9 mouse cellular contexts compared by ENCODE assay signal in the genomic region with DNA sequence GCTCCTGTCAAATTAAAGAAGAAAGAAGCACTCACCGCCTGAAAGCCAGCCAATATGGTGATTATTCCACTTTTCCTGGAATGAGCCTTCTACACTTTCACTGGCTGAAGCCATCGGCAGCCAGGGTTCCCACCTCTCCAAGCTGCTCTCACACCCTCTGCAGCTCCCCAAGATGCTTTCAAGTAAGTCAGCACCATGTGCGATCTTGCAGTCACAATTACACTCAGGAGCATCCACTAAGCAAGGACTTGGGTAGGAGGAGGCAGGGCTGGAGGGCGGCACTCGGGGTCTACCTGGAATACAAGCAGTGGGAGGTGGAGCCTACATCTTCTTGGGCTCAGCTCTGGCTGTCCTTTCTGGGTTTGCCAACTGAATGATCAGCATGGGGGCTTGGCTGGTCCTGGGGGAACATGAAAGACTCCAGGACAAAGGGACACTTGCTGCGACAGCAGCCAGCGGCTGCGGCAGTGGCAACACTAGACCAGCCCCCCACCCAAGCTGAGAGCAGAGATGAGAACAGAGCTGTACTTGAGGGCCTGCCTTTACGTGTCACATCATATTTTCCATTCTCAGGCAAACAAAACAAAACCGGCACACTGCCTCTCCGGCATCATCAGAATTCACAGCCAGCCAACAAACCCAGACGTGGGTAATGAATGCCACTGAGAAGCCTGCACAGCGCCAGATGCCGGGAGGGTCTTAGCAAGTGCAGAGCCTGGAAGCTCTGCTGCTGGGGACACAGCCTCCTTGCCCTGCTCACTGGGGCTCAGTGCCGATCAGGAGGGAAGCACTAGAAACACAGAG.
A peak's percentile ranks its signal among the peaks of the same experiment; 100 is the strongest.
DNase-seq lines count a peak whose midpoint lies in the region; ATAC-seq lines count a peak whose summit lies in the region.
"Had no signal": no experiment of that assay in that cellular context is flagged by ENCODE, and none has a peak within 500 bp of the region (broad histone marks: within the 10 kb centered on the region; RNA-seq: fewer than 3 reads in every experiment).

No protein-coding gene starts in this region.

- peak overlapping the region; percentile 71 for H3K9ac ChIP-seq in heart, embryonic 14.5 days (ENCODE audit: low read length)
- H3K9ac ChIP-seq in hindbrain, embryonic 11.5 days (ENCODE audit: low read depth, low read length): peak overlapping the region; percentile 35
- H3K9ac ChIP-seq in neural tube, embryonic 13.5 days: peak overlapping the region; percentile 65

- H3K4me3 ChIP-seq in heart, embryonic 14.5 days (ENCODE audit: control insufficient read depth in 1 of 2, insufficient read depth in 1 of 2, low read depth in 1 of 2, low read length in 2 of 2): peak overlapping the region; percentile 11 to 18; a peak in 3 of 4 replicates
- H3K4me3 ChIP-seq in hindbrain, embryonic 11.5 days (ENCODE audit: low read depth, low read length): no peak overlapping the region; the same call in 1 of the 2 replicates
- H3K4me3 ChIP-seq in neural tube, embryonic 13.5 days: peak overlapping the region; percentile 28

- H3K4me2 ChIP-seq in heart, embryonic 14.5 days (ENCODE audit: low read length): peak overlapping the region; percentile 57
- peak overlapping the region; percentile 30 for H3K4me2 ChIP-seq in hindbrain, embryonic 11.5 days (replicated peaks; ENCODE audit: low read depth, low read length)
- peak overlapping the region; percentile 56 for H3K4me2 ChIP-seq in neural tube, embryonic 13.5 days

- DNase-seq in heart, postnatal 36 days: no peak
- DNase-seq in brain, adult 2 months (ENCODE audit: low read depth, low spot score): peak; percentile 77
- peak; percentile 50 for DNase-seq in hindbrain, embryonic 11.5 days (ENCODE audit: low spot score)
- no peak for DNase-seq in embryo, embryonic 9.5 days (ENCODE audit: extremely low spot score)
- no peak for DNase-seq in gastrocnemius, postnatal 36 days

- H3K27ac ChIP-seq in heart, embryonic 14.5 days (replicated peaks in 1 of 2; ENCODE audit: control insufficient read depth in 1 of 2, insufficient read depth in 1 of 2, low read depth in 2 of 2, low read length in 2 of 2): peak overlapping the region; percentile 90 to 92
- H3K27ac ChIP-seq in hindbrain, embryonic 11.5 days (ENCODE audit: low read depth, low read length): no peak overlapping the region
- H3K27ac ChIP-seq in neural tube, embryonic 13.5 days (replicated peaks): peak overlapping the region; percentile 87

- 20% methylated on average over 15 of the region's 15 CpGs for WGBS in heart, embryonic 14.5 days
- WGBS in hindbrain, embryonic 11.5 days: 22% methylated on average over 15 of the region's 15 CpGs
- 10% methylated on average over 15 of the region's 15 CpGs for WGBS in neural tube, embryonic 13.5 days

- 0 out of 2 replicates have a peak, but pooled peaks have one; percentile 15 for ATAC-seq in heart, embryonic 14.5 days (ENCODE audit: insufficient number of reproducible peaks, insufficient read depth, low FRiP score, low read depth)
- no peak for ATAC-seq in hindbrain, embryonic 11.5 days (ENCODE audit: low FRiP score)
- no peak for ATAC-seq in neural tube, embryonic 13.5 days (ENCODE audit: low read depth)
- no peak for ATAC-seq in granulocyte monocyte progenitor cell, adult 5-6 weeks (replicated peaks; ENCODE audit: poor library complexity, severe bottlenecking)

- no peaks in the 10 kb centered on the region for H3K27me3 ChIP-seq in heart, embryonic 14.5 days (ENCODE audit: control insufficient read depth, insufficient read depth, low read length)
- no peaks in the 10 kb centered on the region for H3K27me3 ChIP-seq in hindbrain, embryonic 11.5 days (ENCODE audit: control insufficient read depth, insufficient read depth, low read length)
- 0 out of 2 replicates have a peak, but pooled peaks cover 4% of the 10 kb centered on the region for H3K27me3 ChIP-seq in neural tube, embryonic 13.5 days

- intact Hi-C loops in heart, postnatal 36 days (cut with DNase I): no loop called here
- intact Hi-C loops in gastrocnemius, postnatal 36 days (cut with DNase I): no loop called here

- peaks cover 49 to 69% of the 10 kb centered on the region in 2 experiments for H3K4me1 ChIP-seq in heart, embryonic 14.5 days (ENCODE audit: control insufficient read depth in 2 of 2, insufficient read depth in 2 of 2, low read length in 2 of 2)
- H3K4me1 ChIP-seq in hindbrain, embryonic 11.5 days (replicated peaks; ENCODE audit: control insufficient read depth, insufficient read depth, low read length): peaks cover 19% of the 10 kb centered on the region
- peaks cover 61% of the 10 kb centered on the region for H3K4me1 ChIP-seq in neural tube, embryonic 13.5 days (replicated peaks)

- H3K9me3 ChIP-seq in heart, embryonic 14.5 days (ENCODE audit: control insufficient read depth, low read length): no peaks in the 10 kb centered on the region
- no peaks in the 10 kb centered on the region for H3K9me3 ChIP-seq in hindbrain, embryonic 11.5 days (ENCODE audit: control insufficient read depth, low read length)
- H3K9me3 ChIP-seq in neural tube, embryonic 13.5 days: no peaks in the 10 kb centered on the region
- H3K9me3 ChIP-seq: G1E had no signal

- no peaks in the 10 kb centered on the region for H3K36me3 ChIP-seq in heart, embryonic 14.5 days (ENCODE audit: control insufficient read depth, insufficient read depth, low read length)
- H3K36me3 ChIP-seq in hindbrain, embryonic 11.5 days (ENCODE audit: control insufficient read depth, insufficient read depth, low read length): no peaks in the 10 kb centered on the region
- no peaks in the 10 kb centered on the region for H3K36me3 ChIP-seq in neural tube, embryonic 13.5 days

Comparison
In these comparisons a context has a peak if more than half of its experiments do, and no peak if none do; other contexts are left out.
1. DNase-seq: peak in brain, adult 2 months (single experiment) and hindbrain, embryonic 11.5 days (single experiment); none in heart, postnatal 36 days (0 of 2), embryo, embryonic 9.5 days (single experiment) and gastrocnemius, postnatal 36 days (0 of 2).
2. Peak in every context shown above with its lines, with median percentiles within 50 percentile points of each other: H3K4me2 ChIP-seq and H3K9ac ChIP-seq.